Mouse (Mus musculus) midbrain, postnatal 0 days (tissue): ENCODE measurements around the gene Hsd3b7. TPM values are rescaled to one million over a fixed set of nuclear protein-coding genes. Genes with fewer than 3 reads are reported as not detected.
A peak's percentile ranks its signal among the peaks of the same experiment; 100 is the strongest.

Source experiments
- ATAC-seq: fragments of 200-750 bp; cut with Nextera tagmentation; 2 replicates; pipeline ENCODE4 v1.8.0; 2017; ENCODE audit warnings: moderate number of reproducible peaks, mild to moderate bottlenecking, moderate TSS enrichment, moderate library complexity; ENCODE audit not compliant: low FRiP score
- DNase-seq: peaks from one replicate; pipeline ENCODE4 v3.0.0-alpha.2; 2015; ENCODE audit warnings: low spot score
- H3K27ac ChIP-seq: fragments of 300-500 bp; sonication (generic); 2 replicates; pipeline ENCODE4 v1.5.1; 2014; ENCODE audit warnings: low read depth, mild to moderate bottlenecking, low read length, mixed read lengths
- H3K27me3 ChIP-seq: fragments of 300-500 bp; sonication (generic); 2 replicates; pipeline ENCODE4 v1.6.1; 2014; ENCODE audit warnings: low read length, control low read depth, mixed read lengths; ENCODE audit not compliant: insufficient read depth
- H3K36me3 ChIP-seq: fragments of 300-500 bp; sonication (generic); 2 replicates; pipeline ENCODE4 v1.6.1; 2014; ENCODE audit warnings: low read length, control low read depth, mixed read lengths; ENCODE audit not compliant: insufficient read depth
- H3K4me1 ChIP-seq: fragments of 300-500 bp; sonication (generic); 2 replicates; pipeline ENCODE4 v1.6.1; 2014; ENCODE audit warnings: mild to moderate bottlenecking, control low read depth, antibody characterized with exemption, low read length, mixed read lengths; ENCODE audit not compliant: insufficient read depth
- H3K4me2 ChIP-seq: fragments of 300-500 bp; sonication (generic); 2 replicates; pipeline ENCODE4 v1.6.1; 2014; ENCODE audit warnings: low read depth, mild to moderate bottlenecking, low read length, mixed read lengths; ENCODE audit not compliant: poor library complexity, severe bottlenecking
- H3K4me3 ChIP-seq: fragments of 300-500 bp; sonication (generic); 2 replicates; pipeline ENCODE4 v1.5.1; 2014; ENCODE audit warnings: low read depth, mild to moderate bottlenecking, low read length, moderate library complexity
- H3K9ac ChIP-seq: fragments of 300-500 bp; sonication (generic); replicated peaks from 2 replicates; pipeline ENCODE4 v1.6.1; 2014; ENCODE audit warnings: mild to moderate bottlenecking, low read length, moderate library complexity, mixed read lengths; ENCODE audit not compliant: poor library complexity, severe bottlenecking
- H3K9me3 ChIP-seq: fragments of 300-500 bp; sonication (generic); 2 replicates; pipeline ENCODE4 v1.6.1; 2016; ENCODE audit warnings: low read length, control low read depth
- CTCF ChIP-seq: IDR thresholded peaks from 2 replicates; pipeline ENCODE4 v1.5.1; 2016; ENCODE audit warnings: antibody characterized with exemption, mild to moderate bottlenecking
- WGBS: fragments of 180-500 bp; shearing (Covaris S2); extraction: QIAGEN DNeasy Blood & Tissue Kit; methylation state at CpG from one replicate; pipeline ENCODE4 v1.1.7; 2014; 5-methylcytosine and 5-hydroxymethylcytosine counted together
- polyA plus RNA-seq: library from polyadenylated mRNA; unstranded; fragments of >200 nt; fragmentation: Nextera tagmentation; extraction: Ambion mirVana; gene quantifications from 2 replicates; pipeline ENCODE4 v1.2.1, GENCODE M21; 2015
- total RNA-seq: library from RNA; depleted of rRNA; stranded (reverse); fragments of >200 nt; gene quantifications from 2 replicates; pipeline ENCODE4 v1.2.3, GENCODE M21; 2014

Gene Hsd3b7
- total and polyA plus RNA-seq, 2 experiments from 2014 or later: 8.6 to 12.8 TPM

DNA sequence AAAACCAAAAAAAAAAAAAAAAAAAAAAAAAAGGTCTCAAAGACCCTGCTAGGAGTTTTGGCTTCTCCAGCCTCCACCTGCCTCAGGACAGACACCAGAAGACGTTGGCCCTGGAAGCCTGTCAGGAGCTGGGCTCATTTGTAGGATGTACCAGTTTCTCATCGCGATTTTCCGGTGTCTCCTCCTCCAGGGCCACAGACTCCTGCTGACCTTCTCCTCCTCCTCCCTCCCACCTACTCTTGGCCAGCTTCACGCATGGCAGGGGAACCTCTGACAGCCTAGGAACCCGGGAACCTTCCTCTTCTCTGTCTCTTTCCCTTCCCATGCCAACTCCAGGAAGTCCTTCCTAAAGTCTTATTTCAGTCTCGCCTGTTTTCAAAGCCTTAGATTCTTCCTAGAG, 16.6 kb downstream of the Hsd3b7 start:
- Histone ChIP-seq H3K4me2 (no peak overlapping the region), H3K9ac (no peak overlapping the region), H3K4me1 (no peaks in the 10 kb centered on the region), H3K4me3 (no peak overlapping the region), H3K36me3 (peaks cover 29% of the 10 kb centered on the region), H3K27me3 (no peaks in the 10 kb centered on the region), H3K27ac (no peak overlapping the region), H3K9me3 (no peaks in the 10 kb centered on the region)
- ATAC-seq (no peak), DNase-seq (no peak)
- 79% methylated on average over 7 of the region's 7 CpGs for WGBS
- no peak for TF ChIP-seq CTCF

DNA sequence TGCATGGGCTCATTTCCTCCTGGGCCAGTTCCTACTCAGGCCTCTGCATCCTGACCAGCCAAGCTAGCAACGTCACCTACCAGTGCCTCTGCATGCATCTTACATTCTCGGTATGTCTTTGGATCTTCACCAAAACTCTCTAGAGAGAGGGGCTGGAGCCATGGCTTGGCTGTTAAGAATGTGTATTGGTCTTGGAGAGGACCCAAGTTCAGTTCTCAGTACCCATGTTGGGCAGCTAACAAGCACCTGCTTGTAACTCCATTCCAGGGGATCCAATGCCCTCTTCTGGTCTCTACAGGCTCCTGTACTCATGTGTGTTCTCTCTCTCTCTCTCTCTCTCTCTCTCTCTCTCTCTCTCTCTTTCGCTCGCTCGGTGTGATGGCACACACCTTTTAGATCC, 17.4 kb downstream of the Hsd3b7 start:
- no peaks in the 10 kb centered on the region for H3K9me3 ChIP-seq
- 93% methylated on average over 5 of the region's 5 CpGs for WGBS
- no peak for DNase-seq
- peaks cover 24% of the 10 kb centered on the region for H3K36me3 ChIP-seq
- no peak overlapping the region for H3K4me3 ChIP-seq
- no peak for ATAC-seq
- peaks cover 4% of the 10 kb centered on the region for H3K4me1 ChIP-seq
- no peak overlapping the region for H3K4me2 ChIP-seq
- H3K9ac ChIP-seq: no peak overlapping the region
- no peak for TF ChIP-seq CTCF
- no peak overlapping the region for H3K27ac ChIP-seq
- no peaks in the 10 kb centered on the region for H3K27me3 ChIP-seq

DNA sequence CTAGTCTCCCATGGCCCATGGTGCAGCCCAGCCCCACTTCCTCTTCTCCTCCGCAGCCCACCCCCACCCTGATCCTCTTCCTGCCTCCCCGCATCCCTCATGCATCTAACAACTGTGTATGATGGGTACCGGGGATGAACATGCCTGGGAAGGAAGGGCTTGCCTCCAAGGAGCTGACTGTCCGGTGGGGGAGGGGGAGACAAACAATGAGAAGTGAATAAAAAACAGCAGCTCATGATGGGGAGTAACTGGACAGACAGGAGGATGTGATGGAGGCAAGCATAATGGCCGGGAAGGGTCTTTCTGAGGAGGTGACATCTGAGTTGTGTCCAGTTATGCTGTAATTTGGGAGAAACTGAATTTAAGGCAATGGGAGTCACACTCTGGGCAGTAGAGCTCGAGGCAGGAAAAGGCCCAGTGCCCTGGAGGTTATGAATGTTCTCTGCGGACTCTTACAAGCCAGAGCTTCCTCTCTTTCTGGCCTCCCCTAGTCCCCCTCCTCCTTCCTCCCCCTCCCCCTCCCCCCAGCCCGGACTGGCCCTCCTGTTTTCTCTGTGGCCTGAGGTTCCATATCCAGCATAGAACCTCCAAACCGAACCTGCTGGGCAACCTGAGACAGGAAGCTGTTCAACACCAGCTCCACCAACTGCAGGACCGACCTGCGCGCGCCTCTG, 20.6 kb downstream of the Hsd3b7 start:
- Histone ChIP-seq H3K36me3 (peaks cover 6% of the 10 kb centered on the region; the same call in 1 of the 2 replicates), H3K4me2 (no peak overlapping the region), H3K27ac (no peak overlapping the region), H3K4me1 (peaks cover 14% of the 10 kb centered on the region), H3K27me3 (no peaks in the 10 kb centered on the region), H3K9me3 (no peaks in the 10 kb centered on the region), H3K9ac (no peak overlapping the region), H3K4me3 (no peak overlapping the region)
- ATAC-seq (no peak), DNase-seq (no peak)
- 76% methylated on average over 13 of the region's 13 CpGs for WGBS
- TF ChIP-seq CTCF: no peak

GRCm38 (mm10) chr7:127822494-127822893, 22.1 kb downstream of the Hsd3b7 start:
- Histone ChIP-seq H3K4me2 (no peak overlapping the region; the same call in 1 of the 2 replicates), H3K36me3 (peaks cover 4% of the 10 kb centered on the region; the same call in 1 of the 2 replicates), H3K27me3 (no peaks in the 10 kb centered on the region), H3K27ac (no peak overlapping the region), H3K4me1 (peaks cover 14% of the 10 kb centered on the region), H3K9me3 (no peaks in the 10 kb centered on the region), H3K4me3 (no peak overlapping the region), H3K9ac (no peak overlapping the region)
- TF ChIP-seq CTCF: no peak
- 94% methylated on average over 3 of the region's 3 CpGs for WGBS
- ATAC-seq: no peak
- no peak for DNase-seq

DNA sequence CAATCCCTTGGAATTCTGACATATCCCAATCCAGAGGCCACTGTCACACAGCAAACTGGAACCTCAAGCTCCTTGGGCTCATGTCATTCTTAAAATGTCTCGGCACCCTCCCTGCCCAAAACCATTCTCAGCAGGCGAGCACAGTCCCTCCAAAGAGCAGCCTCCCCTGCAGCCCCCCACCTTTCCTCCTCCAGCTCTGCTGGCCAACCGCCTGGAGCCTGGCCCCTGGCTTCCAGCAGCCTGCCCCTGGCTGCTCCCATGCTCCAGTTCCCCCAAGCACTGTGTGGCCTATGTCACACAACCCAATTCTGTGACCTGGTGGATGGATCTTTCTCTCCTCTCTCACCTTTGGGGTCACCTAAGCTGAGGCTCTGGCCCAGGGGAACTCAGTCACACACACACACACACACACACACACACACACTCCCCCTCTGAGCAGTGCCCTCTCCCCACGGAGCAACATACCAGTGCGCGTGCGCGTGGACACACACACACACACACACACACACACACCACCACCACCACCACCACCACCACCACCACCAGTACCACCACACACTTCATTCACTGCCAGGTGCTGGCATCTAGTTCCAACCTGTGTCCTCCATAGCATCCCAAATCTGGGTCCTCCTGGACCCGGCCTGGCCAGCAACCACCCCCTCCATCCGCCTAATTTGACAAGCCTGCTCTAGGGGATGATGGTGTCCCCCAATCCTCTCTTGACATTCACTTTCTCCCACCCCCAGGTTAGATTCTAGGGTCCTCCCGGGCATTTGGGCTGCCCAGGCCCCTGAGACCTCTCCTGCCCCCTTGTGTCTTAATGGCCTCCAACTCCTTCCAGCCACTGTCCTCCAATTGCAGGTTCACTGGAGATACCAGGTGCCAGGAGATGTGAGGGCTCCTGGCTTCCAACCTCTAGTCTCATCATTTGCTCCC, 23.1 kb downstream of the Hsd3b7 start:
- WGBS: 55% methylated on average over 10 of the region's 11 CpGs
- Histone ChIP-seq H3K27me3 (no peaks in the 10 kb centered on the region), H3K4me1 (peaks cover 14% of the 10 kb centered on the region), H3K36me3 (no peaks in the 10 kb centered on the region), H3K4me2 (peak overlapping the region; percentile 78), H3K4me3 (peak overlapping the region; percentile 81), H3K9ac (peak overlapping the region; percentile 97), H3K9me3 (no peaks in the 10 kb centered on the region), H3K27ac (peak overlapping the region; percentile 94)
- peak; percentile 56 for TF ChIP-seq CTCF
- no peak for DNase-seq
- peak; percentile 52 for ATAC-seq
